Mouse (Mus musculus) spleen, postnatal 10 days (tissue): ENCODE data around the gene Map3k15.

Experiments
- DNase-seq, 2 experiments: peaks; one replicate each; pipeline ENCODE4 v3.0.0; 2021 to 2022; ENCODE audit warnings: low spot score in 2 of 2

Gene Map3k15

GRCm38 (mm10) chrX:160134136-160134843 is 146.1 kb downstream of the Map3k15 start:
- no peak for DNase-seq

- DNase-seq = no peak
Observed at GRCm38 (mm10) chrX:160135719-160136118, 147.5 kb downstream of the Map3k15 start.

GRCm38 (mm10) chrX:160136153-160136552 is 147.9 kb downstream of the Map3k15 start:
- peak in 1 of 2 experiments; percentile 17 for DNase-seq

GRCm38 (mm10) chrX:160137177-160137860 is 149.1 kb downstream of the Map3k15 start:
- DNase-seq = no peak

- peak; percentile 76 to 90 for DNase-seq
Observed at GRCm38 (mm10) chrX:160137861-160138717, 149.9 kb downstream of the Map3k15 start, which contains the start of gene Pdha1. TSS of gene Pdha1 (minus strand) at chrX:160138413.

- DNase-seq = no peak
Observed at GRCm38 (mm10) chrX:160146806-160147205, 158.6 kb downstream of the Map3k15 start.

GRCm38 (mm10) chrX:160147406-160147805 is 159.2 kb downstream of the Map3k15 start:
- no peak for DNase-seq

- no peak for DNase-seq
Observed at GRCm38 (mm10) chrX:160148859-160149258, 160.6 kb downstream of the Map3k15 start.

GRCm38 (mm10) chrX:160153147-160153815 is 165.0 kb downstream of the Map3k15 start:
- no peak for DNase-seq

- no peak for DNase-seq
Observed at GRCm38 (mm10) chrX:160164259-160164658, 176.0 kb downstream of the Map3k15 start.

GRCm38 (mm10) chrX:160166246-160166985 is 178.2 kb downstream of the Map3k15 start:
- DNase-seq = no peak

GRCm38 (mm10) chrX:160170150-160170549 is 181.9 kb downstream of the Map3k15 start:
- DNase-seq = peak; percentile 36 to 66
